In genomic region chr6:99342416-99342815, GRCm38 (mm10) we compare ENCODE assay signal across 11 mouse cellular contexts.
"Had no signal": no experiment of that assay in that cellular context is flagged by ENCODE, and none has a peak within 500 bp of the region (broad histone marks: within the 10 kb centered on the region; RNA-seq: fewer than 3 reads in every experiment).

No protein-coding gene starts in this region.

- ATAC-seq: liver, embryonic 12.5 days; midbrain, embryonic 16.5 days had no signal

- H3K4me3 ChIP-seq: limb, embryonic 15.5 days; liver, embryonic 12.5 days; midbrain, embryonic 12.5 days had no signal

- H3K27me3 ChIP-seq: limb, embryonic 15.5 days; liver, embryonic 12.5 days; midbrain, embryonic 12.5 days had no signal

- H3K9me3 ChIP-seq: limb, embryonic 15.5 days; liver, embryonic 12.5 days; midbrain, embryonic 12.5 days had no signal

- DNase-seq: kidney, adult 18-20 months; kidney, postnatal 10 days; lung, embryonic 14.5 days; lung, postnatal 10 days; lung, postnatal 4 days; right cerebral cortex, adult 18-20 months; thymus, postnatal 36 days had no signal

- H3K9ac ChIP-seq: limb, embryonic 15.5 days; liver, embryonic 12.5 days; lung, embryonic 14.5 days; midbrain, embryonic 12.5 days had no signal

- H3K27ac ChIP-seq: limb, embryonic 15.5 days; liver, embryonic 12.5 days; midbrain, embryonic 12.5 days had no signal

- H3K36me3 ChIP-seq: limb, embryonic 15.5 days; liver, embryonic 12.5 days; midbrain, embryonic 12.5 days had no signal

- H3K4me1 ChIP-seq: midbrain, embryonic 12.5 days had no signal
